Mouse (Mus musculus) forebrain, embryonic 11.5 days (tissue): ENCODE measurements around the gene Phf2. TPM values are rescaled to one million over a fixed set of nuclear protein-coding genes. Genes with fewer than 3 reads are reported as not detected.

Experiments
- ATAC-seq: fragments of 200-750 bp; cut with Nextera tagmentation; replicated peaks from 2 replicates; pipeline ENCODE4 v1.8.0; 2017; ENCODE audit warnings: moderate TSS enrichment; ENCODE audit not compliant: low FRiP score
- DNase-seq: peaks from one replicate; pipeline ENCODE4 v3.0.0-alpha.2; 2017; ENCODE audit warnings: low spot score
- H3K27ac ChIP-seq: fragments of 300-500 bp; sonication (generic); 2 replicates; pipeline ENCODE4 v1.5.1; 2014; ENCODE audit warnings: low read depth, low read length
- H3K27me3 ChIP-seq: fragments of 300-500 bp; sonication (generic); 2 replicates; pipeline ENCODE4 v1.6.1; 2014; ENCODE audit warnings: mild to moderate bottlenecking, low read length, mixed read lengths; ENCODE audit not compliant: control insufficient read depth, insufficient read depth
- H3K36me3 ChIP-seq: fragments of 300-500 bp; sonication (generic); 2 replicates; pipeline ENCODE4 v1.6.1; 2014; ENCODE audit warnings: mild to moderate bottlenecking, low read length, moderate library complexity, mixed read lengths; ENCODE audit not compliant: control insufficient read depth, insufficient read depth
- H3K4me1 ChIP-seq: fragments of 300-500 bp; sonication (generic); replicated peaks from 2 replicates; pipeline ENCODE4 v1.6.1; 2014; ENCODE audit warnings: low read length, mixed read lengths; ENCODE audit not compliant: control insufficient read depth, insufficient read depth
- H3K4me2 ChIP-seq: fragments of 300-500 bp; sonication (generic); 2 replicates; pipeline ENCODE4 v1.6.1; 2014; ENCODE audit warnings: low read depth, mild to moderate bottlenecking, low read length, moderate library complexity, mixed read lengths; ENCODE audit not compliant: severe bottlenecking
- H3K4me3 ChIP-seq: fragments of 300-500 bp; sonication (generic); 2 replicates; pipeline ENCODE4 v1.5.1; 2014; ENCODE audit warnings: low read depth, low read length
- H3K9ac ChIP-seq: fragments of 300-500 bp; sonication (generic); 2 replicates; pipeline ENCODE4 v1.6.1; 2014; ENCODE audit warnings: low read length
- H3K9me3 ChIP-seq: fragments of 300-500 bp; sonication (generic); 2 replicates; pipeline ENCODE4 v1.6.1; 2016; ENCODE audit warnings: low read length, mixed read lengths; ENCODE audit not compliant: control insufficient read depth
- WGBS: fragments of 180-500 bp; shearing (Covaris S2); extraction: QIAGEN DNeasy Blood & Tissue Kit; methylation state at CpG from one replicate; pipeline ENCODE4 v1.1.7; 2014; 5-methylcytosine and 5-hydroxymethylcytosine counted together
- polyA plus RNA-seq: library from polyadenylated mRNA; unstranded; fragments of >200 nt; fragmentation: Nextera tagmentation; extraction: Ambion mirVana; gene quantifications from 2 replicates; pipeline ENCODE4 v1.2.1, GENCODE M21; 2014

The Phf2 gene
- polyA plus RNA-seq, 1 experiment from 2014 or later, result 14.3 TPM

- H3K9ac ChIP-seq, result no peak overlapping the region
- no peak overlapping the region for H3K4me2 ChIP-seq
- H3K27ac ChIP-seq, result no peak overlapping the region
- no peaks in the 10 kb centered on the region for H3K27me3 ChIP-seq
- no peaks in the 10 kb centered on the region for H3K4me1 ChIP-seq
- no peak overlapping the region for H3K4me3 ChIP-seq
- H3K36me3 ChIP-seq, result peaks cover 2% of the 10 kb centered on the region; the same call in 1 of the 2 replicates
- no peaks in the 10 kb centered on the region for H3K9me3 ChIP-seq
- no peak for ATAC-seq
- no peak for DNase-seq
- WGBS, result 94% methylated on average over 4 of the region's 4 CpGs
Observed at GRCm38 (mm10) chr13:48890260-48890960, 19.5 kb upstream of the Phf2 start.

- H3K9ac ChIP-seq, result peak overlapping the region; percentile 81
- ATAC-seq (peak; percentile 99), DNase-seq (peak; percentile 99)
- no peaks in the 10 kb centered on the region; the same call in 1 of the 2 replicates for H3K36me3 ChIP-seq
- peaks cover 8% of the 10 kb centered on the region; the same call in 1 of the 2 replicates for H3K4me1 ChIP-seq
- WGBS, result under 1% methylated on average over 36 of the region's 36 CpGs
- peak overlapping the region; percentile 69 for H3K4me2 ChIP-seq
- H3K9me3 ChIP-seq, result no peaks in the 10 kb centered on the region
- H3K4me3 ChIP-seq, result peak overlapping the region; percentile 36
- H3K27me3 ChIP-seq, result no peaks in the 10 kb centered on the region
- peak overlapping the region; percentile 79 for H3K27ac ChIP-seq
Observed at GRCm38 (mm10) chr13:48878534-48878933, 7.6 kb upstream of the Phf2 start.

DNA sequence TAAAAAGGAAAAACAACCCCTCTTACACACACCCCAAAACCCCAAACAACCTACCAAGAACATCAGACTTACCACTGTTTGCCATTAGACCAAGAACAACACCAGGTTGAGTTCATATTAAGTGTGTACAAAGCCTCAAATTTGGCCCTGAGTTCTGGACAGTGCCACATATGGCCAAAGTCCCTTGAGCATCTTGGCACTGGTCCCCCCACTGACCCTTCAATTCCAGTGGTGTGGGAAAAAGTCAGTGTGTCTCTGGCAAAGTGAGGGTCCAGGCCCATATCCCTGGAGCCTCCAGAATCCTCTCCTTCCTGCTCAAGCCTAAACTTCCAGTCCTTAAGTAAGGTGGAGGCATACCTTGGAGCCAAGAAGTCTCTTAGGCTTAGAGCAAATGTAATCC lies 6.9 kb upstream of the Phf2 start:
- peak overlapping the region; percentile 69; the same call in 1 of the 2 replicates for H3K4me2 ChIP-seq
- H3K4me3 ChIP-seq, result peak overlapping the region; percentile 36; the same call in 1 of the 2 replicates
- H3K4me1 ChIP-seq, result peaks cover 9% of the 10 kb centered on the region; the same call in 1 of the 2 replicates
- no peaks in the 10 kb centered on the region for H3K9me3 ChIP-seq
- no peak for ATAC-seq
- H3K27ac ChIP-seq, result no peak overlapping the region
- no peaks in the 10 kb centered on the region for H3K27me3 ChIP-seq
- H3K9ac ChIP-seq, result peak overlapping the region; percentile 81
- DNase-seq, result peak; percentile 48
- no peaks in the 10 kb centered on the region; the same call in 1 of the 2 replicates for H3K36me3 ChIP-seq

DNA sequence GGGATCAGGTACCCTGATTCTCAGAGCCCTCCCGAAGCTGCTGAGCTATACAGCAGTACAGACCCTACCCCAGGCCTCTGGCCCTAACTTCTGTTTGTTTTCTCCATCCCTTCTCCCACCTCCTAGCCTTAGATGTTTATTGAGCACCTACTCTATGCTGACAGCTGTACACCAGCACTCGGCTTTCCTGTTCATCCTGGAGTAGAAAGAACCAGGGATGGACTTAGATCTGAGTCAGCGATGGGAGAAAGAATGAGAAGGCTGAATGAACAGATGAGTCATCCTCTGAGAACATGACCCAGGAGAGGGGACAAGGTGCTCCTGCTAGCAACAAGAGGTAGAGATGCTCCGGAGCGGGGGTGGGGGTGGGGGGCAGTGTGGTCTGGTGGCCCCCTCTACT lies 1.8 kb upstream of the Phf2 start:
- Histone ChIP-seq H3K9ac (no peak overlapping the region), H3K4me3 (no peak overlapping the region)

DNA sequence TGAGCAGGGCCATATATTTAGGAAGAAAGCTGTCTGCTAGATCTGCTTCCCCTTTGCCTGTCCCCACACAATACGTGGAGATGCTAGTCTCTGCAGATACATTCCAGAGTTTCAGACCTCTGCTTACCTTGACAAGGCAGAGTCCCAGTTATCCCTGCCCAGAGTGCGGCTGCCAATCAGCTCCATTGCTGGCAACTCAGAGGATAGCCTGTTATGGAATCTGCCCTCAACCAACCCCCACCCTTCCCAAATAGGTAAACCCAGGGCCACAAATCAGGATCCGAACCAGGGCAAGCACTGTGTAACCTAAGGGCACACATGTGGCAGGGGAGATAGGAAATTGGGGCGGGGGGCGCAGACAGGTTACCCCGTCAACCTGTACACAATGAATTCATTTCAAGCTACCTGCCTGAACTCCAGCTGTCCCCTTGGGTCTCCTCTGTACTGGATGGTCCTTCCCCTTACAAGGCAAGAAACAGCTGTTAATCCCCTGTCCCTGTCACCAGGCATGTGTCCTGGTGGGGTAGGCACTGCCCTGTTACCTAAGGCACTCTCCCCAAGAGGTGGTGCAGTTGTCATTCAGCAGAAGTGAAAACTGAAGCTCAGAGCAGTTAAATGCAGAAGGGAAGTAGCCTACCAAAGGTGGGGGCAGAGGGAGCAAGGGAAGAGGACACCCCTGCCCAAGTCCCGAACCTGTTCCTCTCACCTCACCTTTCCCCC lies 1.1 kb upstream of the Phf2 start:
- Histone ChIP-seq H3K36me3 (no peaks in the 10 kb centered on the region; the same call in 1 of the 2 replicates), H3K4me3 (peak overlapping the region; percentile 97), H3K27ac (no peak overlapping the region), H3K4me1 (peaks cover 15% of the 10 kb centered on the region; the same call in 1 of the 2 replicates), H3K9me3 (no peaks in the 10 kb centered on the region), H3K9ac (peak overlapping the region; percentile 99), H3K4me2 (peak overlapping the region; percentile 93), H3K27me3 (no peaks in the 10 kb centered on the region)
- ATAC-seq, result 0 out of 2 replicates have a peak, but pooled peaks have one; percentile 1
- 67% methylated on average over 7 of the region's 7 CpGs for WGBS
- DNase-seq, result peak; percentile 47

More for the DNA sequence above, 1.8 kb upstream of the Phf2 start:
- 83% methylated on average over 5 of the region's 5 CpGs for WGBS
- H3K27ac ChIP-seq, result no peak overlapping the region
- DNase-seq, result no peak
- no peaks in the 10 kb centered on the region for H3K27me3 ChIP-seq
- ATAC-seq, result no peak
- no peak overlapping the region for H3K4me2 ChIP-seq
- H3K9me3 ChIP-seq, result no peaks in the 10 kb centered on the region
- peaks cover 15% of the 10 kb centered on the region; the same call in 1 of the 2 replicates for H3K4me1 ChIP-seq
- no peaks in the 10 kb centered on the region; the same call in 1 of the 2 replicates for H3K36me3 ChIP-seq

DNA sequence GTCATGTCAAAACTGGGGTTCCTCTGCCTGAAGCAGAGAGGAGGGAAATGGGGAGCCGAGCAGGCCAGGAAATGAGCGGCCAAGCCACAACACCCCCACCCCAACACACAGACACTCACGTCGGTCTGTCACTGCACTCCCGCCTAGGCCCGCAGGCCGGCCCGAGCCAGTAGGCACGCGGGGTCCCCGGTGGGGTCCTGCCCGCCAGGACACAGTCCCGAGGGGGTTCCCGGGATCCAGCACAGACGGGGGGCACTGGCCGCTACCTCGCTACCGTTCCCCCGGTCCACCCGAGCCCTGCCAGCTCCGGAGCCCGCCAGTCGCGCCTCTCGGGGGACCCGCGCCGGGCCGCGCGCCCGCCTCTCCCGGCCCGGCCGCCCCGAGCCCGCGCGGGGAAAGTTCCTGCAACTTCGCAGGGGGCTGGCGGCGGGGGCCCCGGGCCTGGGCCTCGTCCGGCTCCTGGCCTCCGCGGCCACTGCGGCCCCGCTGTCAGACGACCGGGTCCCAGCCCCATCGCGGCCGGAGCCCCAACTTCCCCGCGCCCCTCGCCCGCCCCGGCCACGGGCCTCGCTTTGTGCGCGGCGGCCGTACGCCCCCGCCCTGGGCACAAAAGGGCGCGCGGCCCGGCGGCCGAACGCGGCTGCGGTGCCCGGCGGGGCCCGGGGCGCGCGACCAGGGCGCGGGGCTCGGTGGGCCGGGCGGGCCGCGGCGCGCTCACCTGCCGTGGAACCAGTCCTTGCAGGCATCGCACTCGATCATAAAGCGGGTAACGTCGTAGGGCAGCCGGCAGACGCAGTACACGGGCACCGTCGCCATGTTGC lies 759 bp downstream of the Phf2 start:
- peak overlapping the region; percentile 61 for H3K4me2 ChIP-seq
- peak overlapping the region; percentile 99 for H3K9ac ChIP-seq
- H3K36me3 ChIP-seq, result no peaks in the 10 kb centered on the region
- no peaks in the 10 kb centered on the region for H3K9me3 ChIP-seq
- H3K4me1 ChIP-seq, result peaks cover 15% of the 10 kb centered on the region; the same call in 1 of the 2 replicates
- H3K27ac ChIP-seq, result peak overlapping the region; percentile 57
- H3K27me3 ChIP-seq, result no peaks in the 10 kb centered on the region
- peak; percentile 42 for ATAC-seq
- peak overlapping the region; percentile 97 for H3K4me3 ChIP-seq
- peak; percentile 74 for DNase-seq
- WGBS, result under 1% methylated on average over 63 of the region's 102 CpGs

- H3K9ac ChIP-seq, result peak overlapping the region; percentile 99
- peak overlapping the region; percentile 97 for H3K4me3 ChIP-seq
- peak overlapping the region; percentile 61 for H3K4me2 ChIP-seq
- no peaks in the 10 kb centered on the region for H3K27me3 ChIP-seq
- H3K4me1 ChIP-seq, result peaks cover 15% of the 10 kb centered on the region; the same call in 1 of the 2 replicates
- ATAC-seq, result no peak
- peak overlapping the region; percentile 57; the same call in 1 of the 2 replicates for H3K27ac ChIP-seq
- no peaks in the 10 kb centered on the region for H3K36me3 ChIP-seq
- 20% methylated on average over 5 of the region's 5 CpGs for WGBS
- no peak for DNase-seq
- no peaks in the 10 kb centered on the region for H3K9me3 ChIP-seq
Observed at GRCm38 (mm10) chr13:48869600-48869949, 1.3 kb downstream of the Phf2 start.

DNA sequence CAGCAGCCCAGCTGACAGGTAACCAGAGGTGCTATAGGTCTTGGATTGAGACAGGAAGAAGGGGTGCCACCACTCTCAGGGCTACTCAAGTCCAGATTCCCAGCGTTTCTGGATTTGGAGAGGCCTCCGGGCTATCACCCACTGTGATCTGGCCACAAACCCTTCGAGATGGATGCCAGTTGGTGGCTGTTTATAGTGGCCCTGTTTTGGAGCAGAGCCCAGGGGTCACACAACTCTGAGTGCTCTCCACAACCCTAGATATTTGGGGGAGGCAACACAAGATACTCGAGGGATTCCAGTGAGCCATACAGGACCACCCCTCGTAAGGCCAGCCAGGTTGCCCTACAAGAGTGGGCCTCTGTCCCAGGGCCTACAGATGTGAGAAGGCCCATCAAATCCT lies 1.8 kb downstream of the Phf2 start:
- no peaks in the 10 kb centered on the region for H3K9me3 ChIP-seq
- H3K9ac ChIP-seq, result peak overlapping the region; percentile 99
- H3K27ac ChIP-seq, result no peak overlapping the region
- H3K27me3 ChIP-seq, result no peaks in the 10 kb centered on the region
- WGBS, result 25% methylated on average over 5 of the region's 5 CpGs
- no peak for DNase-seq
- no peak for ATAC-seq
- no peaks in the 10 kb centered on the region for H3K36me3 ChIP-seq
- H3K4me2 ChIP-seq, result peak overlapping the region; percentile 61
- H3K4me3 ChIP-seq, result peak overlapping the region; percentile 97
- H3K4me1 ChIP-seq, result peaks cover 15% of the 10 kb centered on the region; the same call in 1 of the 2 replicates
